Mouse (Mus musculus): ENCODE measurements around the gene Dscam. TPM values are rescaled to one million over a fixed set of nuclear protein-coding genes. Genes with fewer than 3 reads are reported as not detected.

Dscam gene
- total RNA-seq, 2 experiments from 2014 or later = 41.2 to 44.9 TPM

GRCm38 (mm10) chr16:96617772-96618171 is 552.8 kb downstream of the Dscam start:
- TF ChIP-seq CTCF (IDR thresholded peaks at IDR 0.05) = no peak
- DNase-seq (ENCODE audit: extremely low spot score in 1 of 2, low spot score in 2 of 2) = no peak
- Histone ChIP-seq H3K4me3 (no peak overlapping the region), H3K27ac (no peak overlapping the region)
- intact Hi-C loops (cut with DNase I) = no loop called here

GRCm38 (mm10) chr16:96613275-96613674 is 557.3 kb downstream of the Dscam start:
- Histone ChIP-seq H3K4me3 (no peak overlapping the region), H3K27ac (no peak overlapping the region)
- no peak for TF ChIP-seq CTCF (IDR thresholded peaks at IDR 0.05)
- intact Hi-C loops (cut with DNase I) = loop anchor here (5.0 kb wide), 1 partner anchor 256 kb away; no protein-coding TSS in a partner anchor
- no peak for DNase-seq (ENCODE audit: extremely low spot score in 1 of 2, low spot score in 2 of 2)

- TF ChIP-seq CTCF (IDR thresholded peaks at IDR 0.05) = peak; percentile 77
- Histone ChIP-seq H3K4me3 (no peak overlapping the region), H3K27ac (no peak overlapping the region)
- DNase-seq (ENCODE audit: extremely low spot score in 1 of 2, low spot score in 2 of 2) = peak; percentile 50 to 66
- intact Hi-C loops (cut with DNase I) = loop anchor here (1.0 to 5.0 kb wide), 2 partner anchors 144 to 254 kb away; partner anchors contain the start of gene Pcp4
These were observed 559.7 kb downstream of the Dscam start for GRCm38 (mm10) chr16:96610806-96611205.

- intact Hi-C loops (cut with DNase I) = loop anchor here (10.0 kb wide), 1 partner anchor 377 kb away; no protein-coding TSS in a partner anchor
- Histone ChIP-seq H3K4me3 (no peak overlapping the region), H3K27ac (no peak overlapping the region)
- no peak for TF ChIP-seq CTCF (IDR thresholded peaks at IDR 0.05)
- no peak for DNase-seq (ENCODE audit: extremely low spot score in 1 of 2, low spot score in 2 of 2)
These were observed 568.3 kb downstream of the Dscam start for GRCm38 (mm10) chr16:96602206-96602605.

- intact Hi-C loops (cut with DNase I) = loop anchor here (10.0 kb wide), 1 partner anchor 376 kb away; no protein-coding TSS in a partner anchor
- no peak for DNase-seq (ENCODE audit: extremely low spot score in 1 of 2, low spot score in 2 of 2)
- no peak for TF ChIP-seq CTCF (IDR thresholded peaks at IDR 0.05)
These were observed 569.8 kb downstream of the Dscam start for GRCm38 (mm10) chr16:96600791-96601190.

GRCm38 (mm10) chr16:96599401-96600060 is 571.0 kb downstream of the Dscam start:
- DNase-seq (ENCODE audit: extremely low spot score in 1 of 2, low spot score in 2 of 2) = no peak
- Histone ChIP-seq H3K27ac (no peak overlapping the region), H3K4me3 (no peak overlapping the region)
- TF ChIP-seq CTCF (IDR thresholded peaks at IDR 0.05) = no peak
- intact Hi-C loops (cut with DNase I) = loop anchor here (10.0 kb wide), 1 partner anchor 375 kb away; no protein-coding TSS in a partner anchor

More at GRCm38 (mm10) chr16:96600791-96601190, 569.8 kb downstream of the Dscam start:
- no peak overlapping the region for H3K4me3 ChIP-seq
- no peak overlapping the region for H3K27ac ChIP-seq

- Histone ChIP-seq H3K4me3 (no peak overlapping the region), H3K27ac (no peak overlapping the region)
- peak in 1 of 2 experiments; percentile 26 for DNase-seq (ENCODE audit: extremely low spot score in 1 of 2, low spot score in 2 of 2)
- intact Hi-C loops (cut with DNase I) = no loop called here
- no peak for TF ChIP-seq CTCF (IDR thresholded peaks at IDR 0.05)
These were observed 594.7 kb downstream of the Dscam start for GRCm38 (mm10) chr16:96575841-96576240.

- H3K4me3 ChIP-seq = no peak overlapping the region
- intact Hi-C loops (cut with DNase I) = no loop called here
- H3K27ac ChIP-seq = no peak overlapping the region
- no peak for DNase-seq (ENCODE audit: extremely low spot score in 1 of 2, low spot score in 2 of 2)
- no peak for TF ChIP-seq CTCF (IDR thresholded peaks at IDR 0.05)
These were observed 603.1 kb downstream of the Dscam start for GRCm38 (mm10) chr16:96567428-96567827.

GRCm38 (mm10) chr16:96563350-96564257 is 606.9 kb downstream of the Dscam start:
- no peak overlapping the region for H3K4me3 ChIP-seq
- no peak for DNase-seq (ENCODE audit: extremely low spot score in 1 of 2, low spot score in 2 of 2)
- intact Hi-C loops (cut with DNase I) = no loop called here
- no peak for TF ChIP-seq CTCF (IDR thresholded peaks at IDR 0.05)
- H3K27ac ChIP-seq = no peak overlapping the region

- DNase-seq (ENCODE audit: extremely low spot score in 1 of 2, low spot score in 2 of 2) = no peak
- Histone ChIP-seq H3K4me3 (no peak overlapping the region), H3K27ac (no peak overlapping the region)
- intact Hi-C loops (cut with DNase I) = loop anchor here (2.0 kb wide), 1 partner anchor 71 kb away; no protein-coding TSS in a partner anchor
- no peak for TF ChIP-seq CTCF (IDR thresholded peaks at IDR 0.05)
These were observed 610.8 kb downstream of the Dscam start for GRCm38 (mm10) chr16:96559796-96560195.

- intact Hi-C loops (cut with DNase I) = loop anchor here (2.0 kb wide), 1 partner anchor 72 kb away; no protein-coding TSS in a partner anchor
- no peak for TF ChIP-seq CTCF (IDR thresholded peaks at IDR 0.05)
These were observed 612.2 kb downstream of the Dscam start for GRCm38 (mm10) chr16:96558341-96558740.

GRCm38 (mm10) chr16:96556621-96557020 is 613.9 kb downstream of the Dscam start:
- Histone ChIP-seq H3K4me3 (no peak overlapping the region), H3K27ac (no peak overlapping the region)
- intact Hi-C loops (cut with DNase I) = no loop called here
- DNase-seq (ENCODE audit: extremely low spot score in 1 of 2, low spot score in 2 of 2) = no peak
- no peak for TF ChIP-seq CTCF (IDR thresholded peaks at IDR 0.05)

More at GRCm38 (mm10) chr16:96558341-96558740, 612.2 kb downstream of the Dscam start:
- Histone ChIP-seq H3K27ac (no peak overlapping the region), H3K4me3 (no peak overlapping the region)
- no peak for DNase-seq (ENCODE audit: extremely low spot score in 1 of 2, low spot score in 2 of 2)
